Mouse (Mus musculus): ENCODE data around the gene Ect2. TPM values are rescaled to one million over a fixed set of nuclear protein-coding genes. Genes with fewer than 3 reads are reported as not detected.

The Ect2 gene
- 10 to 100 TPM; 33.3 to 36.6 TPM for total RNA-seq (2023)

DNA sequence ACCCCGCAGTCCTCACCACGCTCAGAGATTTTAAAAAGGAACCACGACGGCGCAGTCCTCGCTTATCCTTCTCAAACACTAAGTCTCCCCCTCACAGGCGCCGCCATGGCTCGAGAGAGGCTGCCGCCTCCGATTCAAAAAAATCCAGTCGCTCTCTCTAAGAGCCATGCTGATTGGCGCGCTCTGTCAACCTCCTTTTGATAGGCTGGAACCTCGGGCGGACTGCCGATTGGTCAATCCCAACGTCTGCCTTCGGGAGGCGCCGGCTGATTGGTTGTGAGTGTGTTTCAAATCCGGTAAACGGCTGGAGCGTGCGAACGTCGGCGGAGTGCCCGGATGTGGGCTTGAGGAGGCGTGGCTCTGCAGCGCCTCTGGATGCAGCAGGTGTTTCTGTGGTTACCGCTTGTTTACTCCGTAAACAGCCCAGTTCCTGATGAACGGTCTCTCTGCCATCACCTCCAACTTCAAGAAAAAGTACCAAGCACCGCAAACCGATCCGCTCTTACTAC lies at the start of gene Ect2:
Ect2 (minus strand) TSS at position 178 of the 509 bp plus-strand sequence.

GRCm38 (mm10) chr3:27182733-27183600 lies 29.3 kb upstream of the Ect2 start, which contains the start of gene Nceh1:
Gene Nceh1, plus strand, starts transcription at chr3:27182965.

Other genes starting within 250 kb of the Ect2 start
- gene Nceh1, start 29.1 kb upstream of the Ect2 start, total RNA-seq (2023): 10 to 100 TPM; 28.2 to 31.1 TPM
- under 1 TPM; 0.62 to 0.93 TPM for gene Tnfsf10, start 163.2 kb upstream of the Ect2 start, total RNA-seq (2023)
- not detected for gene Ghsr, start 217.5 kb upstream of the Ect2 start, total RNA-seq (2023)